Mouse (Mus musculus) stomach, postnatal 0 days (tissue): Measurements from ENCODE around the gene Gng11. TPM values are rescaled to one million over a fixed set of nuclear protein-coding genes. Genes with fewer than 3 reads are reported as not detected.

ENCODE experiments used
- ATAC-seq: fragments of 200-750 bp; cut with Nextera tagmentation; 2 replicates; pipeline ENCODE4 v1.8.0; 2017; ENCODE audit not compliant: low FRiP score, low TSS enrichment
- DNase-seq: peaks from one replicate; pipeline ENCODE4 v3.0.0-alpha.2; 2016; ENCODE audit warnings: low spot score
- H3K27ac ChIP-seq: fragments of 300-500 bp; sonication (generic); replicated peaks from 2 replicates; pipeline ENCODE4 v1.5.1; 2014; ENCODE audit warnings: mild to moderate bottlenecking, control low read depth
- H3K27me3 ChIP-seq: fragments of 300-500 bp; sonication (generic); 2 replicates; pipeline ENCODE4 v1.6.1; 2014; ENCODE audit warnings: low read length; ENCODE audit not compliant: control insufficient read depth, insufficient read depth
- H3K36me3 ChIP-seq: fragments of 300-500 bp; sonication (generic); 2 replicates; pipeline ENCODE4 v1.6.1; 2014; ENCODE audit warnings: low read length, mixed read lengths; ENCODE audit not compliant: control insufficient read depth, insufficient read depth
- H3K4me1 ChIP-seq: fragments of 300-500 bp; sonication (generic); replicated peaks from 2 replicates; pipeline ENCODE4 v1.6.1; 2014; ENCODE audit warnings: antibody characterized with exemption; ENCODE audit not compliant: control insufficient read depth, insufficient read depth
- H3K4me2 ChIP-seq: fragments of 300-500 bp; sonication (generic); replicated peaks from 2 replicates; pipeline ENCODE4 v1.6.1; 2014; ENCODE audit warnings: low read depth, mild to moderate bottlenecking, control low read depth, moderate library complexity
- H3K4me3 ChIP-seq: fragments of 300-500 bp; sonication (generic); 2 replicates; pipeline ENCODE4 v1.5.1; 2014; ENCODE audit warnings: low read depth, low read length, control low read depth
- H3K9ac ChIP-seq: fragments of 300-500 bp; sonication (generic); 2 replicates; pipeline ENCODE4 v1.6.1; 2014; ENCODE audit warnings: mild to moderate bottlenecking, low read length, control low read depth, mixed read lengths
- H3K9me3 ChIP-seq: fragments of 300-500 bp; sonication (generic); 2 replicates; pipeline ENCODE4 v1.6.1; 2016; ENCODE audit warnings: low read length; ENCODE audit not compliant: control insufficient read depth
- CTCF ChIP-seq: IDR thresholded peaks from 2 replicates; pipeline ENCODE4 v1.5.1; 2016; ENCODE audit warnings: antibody characterized with exemption, low read depth, mild to moderate bottlenecking, moderate library complexity
- EP300 ChIP-seq: optimal IDR thresholded peaks from 2 replicates; pipeline ENCODE3; 2016; ENCODE audit warnings: antibody characterized with exemption
- WGBS: fragments of 180-500 bp; shearing (Covaris S2); extraction: QIAGEN DNeasy Blood & Tissue Kit; methylation state at CpG from one replicate; pipeline ENCODE4 v1.1.7; 2014; 5-methylcytosine and 5-hydroxymethylcytosine counted together
- polyA plus RNA-seq: library from polyadenylated mRNA; unstranded; fragments of >200 nt; fragmentation: Nextera tagmentation; extraction: Ambion mirVana; gene quantifications from 2 replicates; pipeline ENCODE4 v1.2.1, GENCODE M21; 2015

The Gng11 gene
- polyA plus RNA-seq, 1 experiment from 2014 or later = 69.7 TPM

DNA sequence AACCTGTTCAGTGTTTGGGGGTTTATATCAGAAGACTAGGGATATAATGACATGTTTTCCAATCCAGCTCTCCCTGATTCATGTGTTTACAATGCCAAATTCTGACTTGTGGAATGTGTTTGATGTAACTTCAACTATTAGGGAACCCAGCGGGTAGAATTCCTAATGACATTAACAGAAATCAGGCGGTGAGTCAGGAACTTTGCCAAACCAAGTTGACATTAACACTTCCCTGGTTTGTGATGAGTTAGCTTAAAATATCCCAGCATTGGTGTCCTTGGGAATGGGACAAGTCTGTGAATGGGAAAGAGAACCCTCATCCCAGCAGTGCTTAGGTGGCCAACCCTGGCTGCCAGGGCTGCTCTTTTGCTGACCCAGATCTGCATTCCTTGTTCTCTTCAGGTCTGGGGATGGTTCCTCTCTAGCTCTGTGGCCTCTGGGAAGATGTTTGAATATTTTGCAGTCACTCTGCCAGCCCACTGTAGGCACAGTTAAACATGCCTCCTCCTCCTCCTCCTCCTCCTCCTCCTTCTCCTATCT is 4.9 kb downstream of the Gng11 start:
- no peak for TF ChIP-seq CTCF
- TF ChIP-seq EP300 = no peak
- 42% methylated on average over 2 of the region's 2 CpGs for WGBS
- Histone ChIP-seq H3K4me3 (no peak overlapping the region), H3K4me2 (no peak overlapping the region), H3K9me3 (no peaks in the 10 kb centered on the region), H3K4me1 (no peaks in the 10 kb centered on the region), H3K27ac (no peak overlapping the region), H3K9ac (no peak overlapping the region), H3K27me3 (no peaks in the 10 kb centered on the region), H3K36me3 (no peaks in the 10 kb centered on the region)
- ATAC-seq = no peak
- no peak for DNase-seq

DNA sequence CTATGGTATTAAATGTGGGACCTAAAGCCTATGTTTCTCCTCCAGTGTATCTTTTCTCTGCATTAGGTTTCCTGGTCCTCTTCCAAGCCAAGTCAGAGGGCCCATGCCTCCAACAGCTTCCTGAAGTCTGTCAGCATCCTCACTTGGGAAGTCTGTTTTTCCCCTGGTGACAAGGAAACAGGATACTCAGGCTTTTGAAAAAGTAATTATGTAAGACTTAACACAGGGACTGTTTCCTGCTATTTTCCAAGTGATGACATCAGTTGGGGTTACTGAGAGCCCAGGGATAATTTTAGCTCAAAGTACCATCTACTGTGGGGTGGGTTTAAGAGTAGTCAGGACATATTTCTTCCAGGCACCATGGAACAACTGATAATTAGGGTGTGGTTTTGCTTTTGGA is 5.8 kb downstream of the Gng11 start:
- Histone ChIP-seq H3K9ac (no peak overlapping the region), H3K4me2 (no peak overlapping the region), H3K36me3 (no peaks in the 10 kb centered on the region), H3K4me3 (no peak overlapping the region), H3K27ac (no peak overlapping the region), H3K27me3 (no peaks in the 10 kb centered on the region), H3K4me1 (no peaks in the 10 kb centered on the region), H3K9me3 (no peaks in the 10 kb centered on the region)
- ATAC-seq (no peak), DNase-seq (no peak)
- TF ChIP-seq EP300 = no peak
- TF ChIP-seq CTCF = no peak

DNA sequence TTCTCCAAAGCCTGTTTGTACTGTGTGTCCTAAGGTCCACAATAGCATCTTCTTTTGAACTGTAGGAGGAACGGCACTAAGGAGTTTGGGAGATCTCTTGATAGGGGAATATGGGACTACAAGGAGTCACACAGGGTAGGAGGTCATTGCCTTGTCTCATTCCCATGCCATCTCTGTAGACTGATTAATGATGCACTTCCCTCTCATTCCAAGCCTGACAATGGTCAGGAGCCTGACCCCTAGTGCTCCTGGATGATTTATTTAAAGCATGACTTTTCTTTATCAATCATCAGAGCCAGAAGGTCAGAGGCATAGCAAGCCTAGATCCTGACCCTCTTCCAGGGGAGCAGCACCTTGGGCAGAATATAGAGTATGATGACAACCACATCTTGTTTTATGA is 18.9 kb downstream of the Gng11 start:
- H3K4me2 ChIP-seq = no peak overlapping the region
- DNase-seq (no peak), ATAC-seq (no peak)
- H3K4me3 ChIP-seq = no peak overlapping the region
- H3K27me3 ChIP-seq = no peaks in the 10 kb centered on the region
- H3K36me3 ChIP-seq = no peaks in the 10 kb centered on the region
- WGBS = 38% methylated on average over 1 of the region's 1 CpGs
- TF ChIP-seq CTCF (no peak), EP300 (no peak)
- no peak overlapping the region for H3K9ac ChIP-seq
- H3K4me1 ChIP-seq = no peaks in the 10 kb centered on the region
- no peaks in the 10 kb centered on the region for H3K9me3 ChIP-seq
- no peak overlapping the region for H3K27ac ChIP-seq

DNA sequence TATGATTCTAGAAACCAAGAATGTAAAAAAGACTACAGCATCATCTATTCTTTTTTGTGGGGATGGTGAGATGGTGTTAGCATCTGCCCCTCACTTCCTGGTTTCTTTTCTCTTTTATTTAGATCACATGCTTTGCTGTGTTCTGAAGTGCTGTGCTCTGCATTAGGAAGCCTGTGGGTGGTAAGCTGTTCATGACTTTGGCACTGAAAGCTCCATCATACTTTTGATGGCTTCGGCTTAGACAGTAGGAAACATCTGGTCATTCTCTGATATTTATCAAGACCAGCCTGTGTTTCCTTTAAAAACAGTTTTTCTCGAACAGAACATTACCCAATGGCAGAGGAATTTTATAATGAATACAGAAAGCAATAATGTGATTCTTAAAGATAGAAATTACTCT is 22.7 kb downstream of the Gng11 start:
- no peak overlapping the region for H3K4me2 ChIP-seq
- no peak overlapping the region for H3K9ac ChIP-seq
- H3K4me3 ChIP-seq = no peak overlapping the region
- ATAC-seq (no peak), DNase-seq (no peak)
- no peaks in the 10 kb centered on the region for H3K36me3 ChIP-seq
- no peak overlapping the region for H3K27ac ChIP-seq
- 31% methylated on average over 2 of the region's 2 CpGs for WGBS
- no peaks in the 10 kb centered on the region for H3K4me1 ChIP-seq
- H3K9me3 ChIP-seq = no peaks in the 10 kb centered on the region
- TF ChIP-seq CTCF (no peak), EP300 (no peak)
- H3K27me3 ChIP-seq = no peaks in the 10 kb centered on the region

DNA sequence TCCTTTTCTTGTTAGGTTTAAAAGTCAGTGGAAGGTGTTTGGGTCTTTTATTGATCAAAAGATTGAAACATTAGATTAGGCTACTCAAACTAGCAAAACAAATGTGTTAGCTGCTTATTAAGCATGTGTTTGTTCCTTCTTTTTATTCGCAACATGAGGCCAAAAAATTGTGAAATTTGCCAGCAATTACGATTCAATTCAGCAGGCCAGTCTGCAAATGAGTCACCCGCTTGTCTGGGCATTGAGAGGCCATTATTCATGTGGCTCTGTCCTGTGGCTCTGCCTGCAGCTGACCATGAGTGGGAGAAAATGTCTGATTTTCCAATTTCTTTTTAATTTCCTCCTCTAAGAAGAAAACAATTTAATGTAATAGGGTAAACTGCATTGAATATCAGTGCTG is 27.3 kb downstream of the Gng11 start:
- Histone ChIP-seq H3K27ac (no peak overlapping the region), H3K36me3 (no peaks in the 10 kb centered on the region), H3K9me3 (no peaks in the 10 kb centered on the region), H3K9ac (no peak overlapping the region), H3K27me3 (no peaks in the 10 kb centered on the region), H3K4me1 (no peaks in the 10 kb centered on the region), H3K4me3 (no peak overlapping the region), H3K4me2 (no peak overlapping the region)
- ATAC-seq (no peak), DNase-seq (no peak)
- TF ChIP-seq CTCF (no peak), EP300 (no peak)
- WGBS = 65% methylated on average over 3 of the region's 3 CpGs

DNA sequence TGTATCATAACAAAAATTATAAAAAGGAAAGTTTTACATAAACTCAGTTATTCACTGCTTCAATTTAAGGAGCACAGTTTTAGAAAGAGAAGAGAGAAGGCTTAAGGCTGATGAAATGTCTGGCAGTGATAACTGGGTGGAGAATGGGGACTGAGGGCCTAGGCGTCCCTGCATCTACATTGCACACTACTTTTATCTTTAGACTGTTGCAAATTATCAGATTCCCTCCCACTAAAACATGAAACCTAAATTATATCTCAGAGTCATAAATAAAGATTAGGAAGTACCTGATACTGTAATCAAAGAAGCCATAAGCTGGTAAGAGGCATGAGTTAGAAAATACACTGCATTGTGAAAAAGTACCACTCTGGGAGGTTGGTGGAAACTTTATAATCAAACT is 38.1 kb downstream of the Gng11 start:
- no peaks in the 10 kb centered on the region for H3K4me1 ChIP-seq
- ATAC-seq (no peak), DNase-seq (no peak)
- H3K9me3 ChIP-seq = no peaks in the 10 kb centered on the region
- H3K27ac ChIP-seq = no peak overlapping the region
- H3K4me2 ChIP-seq = no peak overlapping the region
- TF ChIP-seq EP300 (no peak), CTCF (no peak)
- H3K4me3 ChIP-seq = no peak overlapping the region
- no peaks in the 10 kb centered on the region for H3K36me3 ChIP-seq
- no peak overlapping the region for H3K9ac ChIP-seq
- 50% methylated on average over 1 of the region's 1 CpGs for WGBS
- H3K27me3 ChIP-seq = no peaks in the 10 kb centered on the region
